ENCODE assay signal across 13 mouse cellular contexts in genomic region chr2:101732777-101733210, GRCm38 (mm10). TPM values are rescaled to one million over a fixed set of nuclear protein-coding genes. Genes with fewer than 3 reads are reported as not detected.
DNase-seq lines count a peak whose midpoint lies in the region; ATAC-seq and TF ChIP-seq lines count a peak whose summit lies in the region.
"Had no signal": no experiment of that assay in that cellular context is flagged by ENCODE, and none has a peak within 500 bp of the region (broad histone marks: within the 10 kb centered on the region; RNA-seq: fewer than 3 reads in every experiment).

No protein-coding gene starts in this region.

- H3K36me3 ChIP-seq in liver, adult 2 months (ENCODE audit: control insufficient read depth, insufficient read depth, low read length), result no peaks in the 10 kb centered on the region
- H3K36me3 ChIP-seq in liver, embryonic 16.5 days (ENCODE audit: control insufficient read depth, insufficient read depth), result no peaks in the 10 kb centered on the region
- no peaks in the 10 kb centered on the region for H3K36me3 ChIP-seq in spleen, adult 2 months (ENCODE audit: control insufficient read depth, insufficient read depth, low read length)
- no peaks in the 10 kb centered on the region for H3K36me3 ChIP-seq in neural tube, embryonic 15.5 days
- H3K36me3 ChIP-seq in forebrain, embryonic 12.5 days (replicated peaks), result peaks cover 27% of the 10 kb centered on the region

- ATAC-seq in liver, embryonic 16.5 days (ENCODE audit: low read depth), result 0 out of 2 replicates have a peak, but pooled peaks have one; percentile 30
- ATAC-seq in neural tube, embryonic 15.5 days (ENCODE audit: low FRiP score), result no peak
- ATAC-seq in forebrain, embryonic 12.5 days (ENCODE audit: low FRiP score), result no peak
- ATAC-seq: midbrain, embryonic 16.5 days had no signal

- DNase-seq in liver, adult 2 months (ENCODE audit: extremely low read depth, low read depth, low spot score), result peak; percentile 24
- no peak for DNase-seq in liver
- DNase-seq in spleen, adult 2 months (ENCODE audit: low read depth in 1 of 2, low spot score in 2 of 2), result peak; percentile 61 to 75
- DNase-seq in kidney, postnatal 4 days, result no peak
- DNase-seq: cerebellum, adult 11-12 months had no signal

- no peaks in the 10 kb centered on the region for H3K27me3 ChIP-seq in liver, adult 2 months (ENCODE audit: control insufficient read depth, insufficient read depth, low read length)
- H3K27me3 ChIP-seq in liver, embryonic 16.5 days (ENCODE audit: control insufficient read depth, insufficient read depth, low read depth, low read length), result no peaks in the 10 kb centered on the region
- H3K27me3 ChIP-seq in spleen, adult 2 months (ENCODE audit: control insufficient read depth, insufficient read depth, low read length), result no peaks in the 10 kb centered on the region
- H3K27me3 ChIP-seq in neural tube, embryonic 15.5 days (replicated peaks), result no peaks in the 10 kb centered on the region
- no peaks in the 10 kb centered on the region for H3K27me3 ChIP-seq in forebrain, embryonic 12.5 days
- H3K27me3 ChIP-seq: embryonic facial prominence, embryonic 13.5 days; heart, embryonic 12.5 days; limb, embryonic 15.5 days had no signal

- H3K4me1 ChIP-seq in liver, adult 2 months (ENCODE audit: control insufficient read depth, insufficient read depth, low read length), result peaks cover 2% of the 10 kb centered on the region; the same call in 1 of the 2 replicates
- peaks cover 5% of the 10 kb centered on the region for H3K4me1 ChIP-seq in bone marrow macrophage, adult 2 months (ENCODE audit: control insufficient read depth, insufficient read depth, low read length)
- H3K4me1 ChIP-seq in liver, embryonic 16.5 days (ENCODE audit: control insufficient read depth, low read depth, low read length), result no peaks in the 10 kb centered on the region
- H3K4me1 ChIP-seq in spleen, adult 2 months (ENCODE audit: control insufficient read depth, insufficient read depth, insufficient read length), result peaks cover 10% of the 10 kb centered on the region; the same call in 1 of the 2 replicates
- no peaks in the 10 kb centered on the region for H3K4me1 ChIP-seq in neural tube, embryonic 15.5 days
- no peaks in the 10 kb centered on the region for H3K4me1 ChIP-seq in forebrain, embryonic 12.5 days
- H3K4me1 ChIP-seq: limb, embryonic 15.5 days had no signal

- H3K4me2 ChIP-seq in liver, embryonic 16.5 days (ENCODE audit: low read depth, low read length), result 0 out of 2 replicates have a peak overlapping the region, but pooled peaks have one; percentile 3
- no peak overlapping the region for H3K4me2 ChIP-seq in neural tube, embryonic 15.5 days
- no peak overlapping the region for H3K4me2 ChIP-seq in forebrain, embryonic 12.5 days
- H3K4me2 ChIP-seq: embryonic facial prominence, embryonic 13.5 days; heart, embryonic 12.5 days; limb, embryonic 15.5 days had no signal

- H3K9me3 ChIP-seq in liver, embryonic 16.5 days (replicated peaks; ENCODE audit: control insufficient read depth, low read length), result no peaks in the 10 kb centered on the region
- no peaks in the 10 kb centered on the region for H3K9me3 ChIP-seq in neural tube, embryonic 15.5 days (replicated peaks)
- H3K9me3 ChIP-seq in forebrain, embryonic 12.5 days, result no peaks in the 10 kb centered on the region
- H3K9me3 ChIP-seq: embryonic facial prominence, embryonic 13.5 days; heart, embryonic 12.5 days; limb, embryonic 15.5 days had no signal

- no peaks in the 10 kb centered on the region for H3K79me2 ChIP-seq in liver, adult 2 months (ENCODE audit: control insufficient read depth, insufficient read depth, low read length)

- no peak for TF ChIP-seq POLR2A in liver, adult 2 months (IDR thresholded peaks at IDR 0.05; ENCODE audit: extremely low read depth, insufficient read depth, low read length)
- TF ChIP-seq POLR2A in bone marrow macrophage, adult 2 months (IDR thresholded peaks at IDR 0.05; ENCODE audit: borderline replicate concordance, low read depth, low read length), result no peak
- TF ChIP-seq POLR2A in spleen, adult 2 months (IDR thresholded peaks at IDR 0.05; ENCODE audit: low read depth, low read length), result no peak

- WGBS in liver, adult 2 months, result 88% methylated on average over 10 of the region's 10 CpGs
- WGBS in liver, embryonic 16.5 days (ENCODE audit: insufficient replicate concordance), result 30% methylated on average over 10 of the region's 10 CpGs
- 20% methylated on average over 10 of the region's 10 CpGs for WGBS in spleen, adult 2 months
- WGBS in neural tube, embryonic 15.5 days, result 87% methylated on average over 10 of the region's 10 CpGs
- 94% methylated on average over 10 of the region's 10 CpGs for WGBS in forebrain, embryonic 12.5 days

- no peak overlapping the region for H3K4me3 ChIP-seq in liver, adult 2 months (ENCODE audit: insufficient read depth, low read depth, low read length)
- peak overlapping the region; percentile 8 for H3K4me3 ChIP-seq in bone marrow macrophage, adult 2 months (ENCODE audit: insufficient read depth, low read length)
- H3K4me3 ChIP-seq in liver, embryonic 16.5 days (ENCODE audit: low read depth, low read length), result 0 out of 2 replicates have a peak overlapping the region, but pooled peaks have one; percentile 11
- peak overlapping the region; percentile 31; the same call in 1 of the 2 replicates for H3K4me3 ChIP-seq in spleen, adult 2 months (ENCODE audit: extremely low read depth, insufficient read depth, insufficient read length)
- no peak overlapping the region for H3K4me3 ChIP-seq in neural tube, embryonic 15.5 days (replicated peaks)
- no peak overlapping the region for H3K4me3 ChIP-seq in forebrain, embryonic 12.5 days (replicated peaks)
- H3K4me3 ChIP-seq: embryonic facial prominence, embryonic 13.5 days; heart, embryonic 12.5 days; limb, embryonic 15.5 days had no signal

- H3K27ac ChIP-seq in liver, adult 2 months (replicated peaks; ENCODE audit: insufficient read depth, low read depth, low read length), result no peak overlapping the region
- no peak overlapping the region for H3K27ac ChIP-seq in bone marrow macrophage, adult 2 months (ENCODE audit: insufficient read depth, low read depth, low read length)
- H3K27ac ChIP-seq in liver, embryonic 16.5 days (ENCODE audit: low read length), result no peak overlapping the region
- H3K27ac ChIP-seq in spleen, adult 2 months (ENCODE audit: insufficient read depth, low read length), result peak overlapping the region; percentile 77
- H3K27ac ChIP-seq in neural tube, embryonic 15.5 days (replicated peaks), result no peak overlapping the region
- no peak overlapping the region for H3K27ac ChIP-seq in forebrain, embryonic 12.5 days
- H3K27ac ChIP-seq: embryonic facial prominence, embryonic 13.5 days; limb, embryonic 15.5 days had no signal

- TF ChIP-seq CTCF in liver, adult 2 months (IDR thresholded peaks at IDR 0.05; ENCODE audit: low read depth, low read length), result no peak
- no peak for TF ChIP-seq CTCF in bone marrow macrophage, adult 2 months (IDR thresholded peaks at IDR 0.05; ENCODE audit: low read depth, low read length)
- no peak for TF ChIP-seq CTCF in spleen, adult 2 months (IDR thresholded peaks at IDR 0.05; ENCODE audit: extremely low read depth, insufficient read depth, insufficient read length, insufficient replicate concordance)

- no peak overlapping the region for H3K9ac ChIP-seq in liver, adult 2 months (ENCODE audit: low read depth, low read length)
- no peak overlapping the region for H3K9ac ChIP-seq in liver, embryonic 16.5 days (ENCODE audit: low read depth, low read length)
- no peak overlapping the region for H3K9ac ChIP-seq in neural tube, embryonic 15.5 days (replicated peaks)
- no peak overlapping the region for H3K9ac ChIP-seq in forebrain, embryonic 12.5 days
- H3K9ac ChIP-seq: embryonic facial prominence, embryonic 13.5 days; heart, embryonic 12.5 days; limb, embryonic 15.5 days had no signal

RNA-seq across cellular contexts. Expression of gene Traf6, which starts 54.6 kb away (rescaled TPM):
- total RNA-seq in liver, adult 2 months (2014; rRNA removed), result 7.7 and 9.5 TPM in 2 replicates
- 5.4 and 6.0 TPM in 2 replicates for polyA plus RNA-seq in liver, adult 2 months (2012; rRNA removed)
- 11.0 and 11.5 TPM in 2 replicates for polyA plus RNA-seq in bone marrow macrophage, adult 2 months (2012; ENCODE audit: insufficient read depth, insufficient read length, missing spikeins)
- 3.6 and 4.0 TPM in 2 replicates for polyA plus RNA-seq in liver, embryonic 16.5 days (2015; fragmentation: Nextera tagmentation; extraction: Ambion mirVana)
- 8.6 and 9.9 TPM in 2 replicates for polyA plus RNA-seq in spleen, adult 2 months (2012; rRNA removed)
- polyA plus RNA-seq in neural tube, embryonic 15.5 days (2015; fragmentation: Nextera tagmentation; extraction: Ambion mirVana), result 4.0 and 5.5 TPM in 2 replicates
- 18.9 and 19.6 TPM in 2 replicates for polyA plus RNA-seq in forebrain, embryonic 12.5 days (2016; fragmentation: Nextera tagmentation; extraction: Ambion mirVana)

Comparison
In these comparisons a context has a peak if more than half of its experiments do, and no peak if none do; other contexts are left out.
1. DNase-seq: peak in liver, adult 2 months (single experiment) and spleen, adult 2 months (2 of 2); none in liver (single experiment) and kidney, postnatal 4 days (0 of 2).
2. H3K4me3 ChIP-seq: peak in bone marrow macrophage, adult 2 months (single experiment), liver, embryonic 16.5 days (single experiment) and spleen, adult 2 months (single experiment); none in liver, adult 2 months (single experiment), neural tube, embryonic 15.5 days (single experiment) and forebrain, embryonic 12.5 days (single experiment).